Mouse (Mus musculus) kidney, postnatal 0 days (tissue): ENCODE results near the gene Zscan20. TPM values are rescaled to one million over a fixed set of nuclear protein-coding genes. Genes with fewer than 3 reads are reported as not detected.
A peak's percentile ranks its signal among the peaks of the same experiment; 100 is the strongest.
"Not testable (repeated sequence)": the region's sequence is repeated elsewhere in the genome, so short reads cannot be mapped to it uniquely, and the experiment has no call there.

Experiments used
- ATAC-seq: fragments of 200-750 bp; cut with Nextera tagmentation; replicated peaks from 2 replicates; pipeline ENCODE4 v1.8.0; 2017; ENCODE audit warnings: low read depth, moderate number of reproducible peaks, moderate TSS enrichment, moderate library complexity; ENCODE audit not compliant: low FRiP score
- DNase-seq: peaks from one replicate; pipeline ENCODE4 v3.0.0-alpha.2; 2016; ENCODE audit warnings: low spot score
- H3K27ac ChIP-seq: fragments of 300-500 bp; sonication (generic); 2 replicates; pipeline ENCODE4 v1.5.1; 2014; ENCODE audit warnings: mild to moderate bottlenecking
- H3K27me3 ChIP-seq: fragments of 300-500 bp; sonication (generic); 2 replicates; pipeline ENCODE4 v1.6.1; 2014; ENCODE audit warnings: low read length, mixed read lengths; ENCODE audit not compliant: insufficient read depth
- H3K36me3 ChIP-seq: fragments of 300-500 bp; sonication (generic); 2 replicates; pipeline ENCODE4 v1.6.1; 2014; ENCODE audit warnings: low read length, mixed read lengths; ENCODE audit not compliant: insufficient read depth
- H3K4me1 ChIP-seq: fragments of 300-500 bp; sonication (generic); replicated peaks from 2 replicates; pipeline ENCODE4 v1.6.1; 2014; ENCODE audit warnings: antibody characterized with exemption, low read length, mixed read lengths; ENCODE audit not compliant: insufficient read depth
- H3K4me2 ChIP-seq: fragments of 300-500 bp; sonication (generic); 2 replicates; pipeline ENCODE4 v1.6.1; 2014; ENCODE audit warnings: mild to moderate bottlenecking, low read length, moderate library complexity, mixed read lengths
- H3K4me3 ChIP-seq: fragments of 300-500 bp; sonication (generic); replicated peaks from 2 replicates; pipeline ENCODE4 v1.5.1; 2014; ENCODE audit warnings: low read depth, low read length
- H3K9ac ChIP-seq: fragments of 300-500 bp; sonication (generic); 2 replicates; pipeline ENCODE4 v1.6.1; 2014; ENCODE audit warnings: low read depth, low read length
- H3K9me3 ChIP-seq: fragments of 300-500 bp; sonication (generic); replicated peaks from 2 replicates; pipeline ENCODE4 v1.6.1; 2016; ENCODE audit warnings: low read length, inconsistent platforms, mixed read lengths
- CTCF ChIP-seq: IDR thresholded peaks from 2 replicates; pipeline ENCODE4 v1.5.1; 2016; ENCODE audit warnings: antibody characterized with exemption, low read depth, mild to moderate bottlenecking, moderate library complexity
- WGBS: fragments of 180-500 bp; shearing (Covaris S2); extraction: QIAGEN DNeasy Blood & Tissue Kit; methylation state at CpG from one replicate; pipeline ENCODE4 v1.1.7; 2014; 5-methylcytosine and 5-hydroxymethylcytosine counted together
- polyA plus RNA-seq: library from polyadenylated mRNA; unstranded; fragments of >200 nt; fragmentation: Nextera tagmentation; extraction: Ambion mirVana; gene quantifications from 2 replicates; pipeline ENCODE4 v1.2.1, GENCODE M21; 2015

Zscan20 gene
- polyA plus RNA-seq, 1 experiment from 2014 or later: 2.3 TPM

DNA sequence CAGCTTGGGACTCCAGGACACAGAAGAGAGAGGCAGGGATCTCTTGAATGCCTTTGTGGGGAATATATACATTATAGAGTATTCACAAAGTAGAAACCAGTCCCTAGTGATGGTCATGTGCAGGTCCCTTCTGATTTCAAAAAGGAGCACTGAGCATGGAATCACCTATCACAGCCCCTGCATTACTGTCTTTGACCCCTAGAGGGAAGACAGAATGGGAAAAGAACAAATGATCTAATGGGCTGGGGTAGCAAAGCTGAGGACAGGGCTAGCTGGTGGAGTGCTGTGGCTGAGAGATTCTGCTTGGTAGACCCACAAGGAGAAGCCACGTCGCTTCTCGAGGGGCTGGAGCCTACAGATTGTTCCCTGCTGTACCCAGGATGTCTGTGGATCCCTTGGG is 49.6 kb downstream of the Zscan20 start:
- Histone ChIP-seq H3K4me3 (no peak overlapping the region), H3K36me3 (no peaks in the 10 kb centered on the region), H3K9me3 (no peaks in the 10 kb centered on the region), H3K4me2 (no peak overlapping the region), H3K9ac (no peak overlapping the region), H3K4me1 (no peaks in the 10 kb centered on the region), H3K27me3 (no peaks in the 10 kb centered on the region), H3K27ac (no peak overlapping the region)
- WGBS: 85% methylated on average over 3 of the region's 3 CpGs
- ATAC-seq: no peak
- TF ChIP-seq CTCF: peak; percentile 29; the same call in 1 of the 2 replicates
- no peak for DNase-seq

DNA sequence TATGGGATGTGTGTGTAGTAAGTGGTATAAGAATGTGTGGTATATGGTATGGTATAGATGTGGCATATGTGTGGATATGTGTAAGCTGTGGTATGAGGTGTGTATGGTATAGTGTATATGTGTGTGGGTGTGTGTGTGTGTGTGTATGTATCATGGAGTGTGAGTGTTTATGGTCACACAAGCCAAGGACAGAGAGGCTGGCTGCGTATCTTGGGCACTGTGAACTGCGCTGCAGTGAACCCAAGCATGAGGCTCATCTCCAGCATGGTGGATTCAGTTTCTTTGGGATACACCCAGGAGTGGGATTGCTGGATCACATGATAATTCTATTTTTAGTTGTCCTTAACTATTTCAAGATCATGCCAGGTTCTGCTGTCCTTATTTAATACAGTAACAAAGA is 55.7 kb downstream of the Zscan20 start:
- Histone ChIP-seq H3K4me1 (no peaks in the 10 kb centered on the region), H3K36me3 (no peaks in the 10 kb centered on the region), H3K9me3 (no peaks in the 10 kb centered on the region), H3K4me3 (no peak overlapping the region), H3K27me3 (no peaks in the 10 kb centered on the region), H3K27ac (no peak overlapping the region), H3K4me2 (no peak overlapping the region), H3K9ac (no peak overlapping the region)
- 95% methylated on average over 2 of the region's 2 CpGs for WGBS
- no peak for TF ChIP-seq CTCF
- DNase-seq (no peak), ATAC-seq (no peak)

DNA sequence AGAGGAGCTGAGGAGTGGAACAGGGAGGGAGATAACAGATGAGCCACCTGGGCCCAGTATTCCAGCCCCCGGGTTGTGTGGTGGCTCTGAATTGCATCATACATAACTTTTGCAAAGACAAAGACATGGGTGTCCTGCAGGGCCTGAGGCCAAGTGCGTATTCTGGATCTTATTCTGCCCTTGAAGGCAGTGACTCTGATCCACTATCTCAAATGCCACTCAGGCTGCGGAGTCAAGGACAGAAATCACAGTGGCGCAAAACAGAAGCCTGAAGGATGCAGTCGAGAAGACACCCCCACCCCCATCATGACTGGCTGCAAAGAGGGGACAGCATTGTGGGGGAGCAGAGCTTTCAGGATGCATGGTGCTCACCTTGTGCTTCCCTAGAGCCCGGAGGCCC is 59.1 kb downstream of the Zscan20 start:
- Histone ChIP-seq H3K4me3 (no peak overlapping the region), H3K9me3 (no peaks in the 10 kb centered on the region), H3K36me3 (no peaks in the 10 kb centered on the region), H3K27me3 (no peaks in the 10 kb centered on the region), H3K27ac (no peak overlapping the region), H3K9ac (no peak overlapping the region), H3K4me1 (no peaks in the 10 kb centered on the region), H3K4me2 (no peak overlapping the region)
- no peak for DNase-seq
- TF ChIP-seq CTCF: no peak
- no peak for ATAC-seq
- 88% methylated on average over 6 of the region's 6 CpGs for WGBS

DNA sequence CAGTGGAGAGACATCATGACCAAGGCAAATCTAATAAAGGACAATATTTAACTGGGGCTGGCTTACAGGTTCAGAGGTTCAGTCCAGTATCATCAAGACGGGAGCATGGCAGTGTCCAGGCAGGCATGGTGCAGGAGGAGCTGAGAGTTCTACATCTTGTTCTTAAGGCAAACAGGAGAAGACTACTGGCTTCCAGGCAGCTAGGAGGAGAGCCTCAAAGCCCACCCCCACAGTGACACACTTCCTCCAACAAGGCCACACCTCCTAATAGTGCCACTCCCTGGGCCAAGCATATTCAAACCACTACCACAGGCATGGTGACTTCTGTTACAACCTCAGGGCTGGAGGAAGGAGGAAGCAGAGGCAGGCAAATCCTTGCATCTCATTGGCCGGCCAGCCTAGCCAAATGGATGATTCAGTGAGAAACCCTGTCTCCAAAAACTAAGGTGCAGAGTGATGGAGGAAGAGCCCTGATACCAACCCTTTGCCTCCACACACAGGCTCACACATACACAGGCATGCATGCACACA is 65.9 kb downstream of the Zscan20 start:
- not testable (repeated sequence) for H3K27me3 ChIP-seq, H3K27ac ChIP-seq, ATAC-seq, H3K36me3 ChIP-seq, H3K9ac ChIP-seq, DNase-seq, H3K4me2 ChIP-seq, H3K4me3 ChIP-seq, H3K9me3 ChIP-seq, H3K4me1 ChIP-seq
- WGBS: 77% methylated on average over 2 of the region's 2 CpGs

DNA sequence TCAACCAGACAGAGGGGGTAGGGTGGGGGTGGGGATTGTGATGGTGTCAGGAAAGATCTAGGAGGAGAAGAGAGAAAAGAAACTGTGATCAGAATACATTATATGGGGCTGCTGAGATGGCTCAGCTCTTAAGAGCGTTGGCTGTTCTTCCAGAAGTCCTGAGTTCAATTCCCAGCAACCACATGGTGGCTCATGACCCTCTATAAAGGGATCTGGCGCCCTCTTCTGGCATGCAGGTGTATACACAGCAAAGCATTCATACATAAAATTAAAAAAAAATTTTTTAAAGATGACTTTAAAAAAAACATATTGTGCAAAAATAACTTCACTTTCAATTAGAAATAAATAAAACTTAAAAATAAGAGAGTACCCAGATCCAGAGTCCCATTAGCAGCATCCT is 66.5 kb downstream of the Zscan20 start:
- Histone ChIP-seq H3K27ac (no peak overlapping the region), H3K36me3 (no peaks in the 10 kb centered on the region), H3K9me3 (no peaks in the 10 kb centered on the region), H3K4me1 (no peaks in the 10 kb centered on the region), H3K27me3 (no peaks in the 10 kb centered on the region), H3K9ac (no peak overlapping the region), H3K4me3 (no peak overlapping the region), H3K4me2 (no peak overlapping the region)
- ATAC-seq (no peak), DNase-seq (no peak)
- peak; percentile 66 for TF ChIP-seq CTCF
- WGBS: 28% methylated on average over 2 of the region's 2 CpGs

Other genes with a start within 250 kb of the Zscan20 start
- 3.3 and 3.7 TPM in 2 replicates for gene Tlr12, start 8.5 kb upstream of the Zscan20 start, polyA plus RNA-seq
- 60.7 and 71.7 TPM in 2 replicates for gene Phc2, start 44.6 kb upstream of the Zscan20 start, polyA plus RNA-seq
- gene A3galt2, start 145.3 kb upstream of the Zscan20 start, polyA plus RNA-seq: 0.13 and 0.23 TPM in 2 replicates
- 31.1 and 31.2 TPM in 2 replicates for gene Zfp362, start 195.9 kb upstream of the Zscan20 start, polyA plus RNA-seq